Mouse (Mus musculus) kidney, postnatal 25 days (tissue): ENCODE measurements around the gene Trim8.

Experiments used
- DNase-seq, 2 experiments: peaks; one replicate each; pipeline ENCODE4 v3.0.0; 2021; ENCODE audit warnings: mixed read lengths in 2 of 2

Trim8 gene

DNA sequence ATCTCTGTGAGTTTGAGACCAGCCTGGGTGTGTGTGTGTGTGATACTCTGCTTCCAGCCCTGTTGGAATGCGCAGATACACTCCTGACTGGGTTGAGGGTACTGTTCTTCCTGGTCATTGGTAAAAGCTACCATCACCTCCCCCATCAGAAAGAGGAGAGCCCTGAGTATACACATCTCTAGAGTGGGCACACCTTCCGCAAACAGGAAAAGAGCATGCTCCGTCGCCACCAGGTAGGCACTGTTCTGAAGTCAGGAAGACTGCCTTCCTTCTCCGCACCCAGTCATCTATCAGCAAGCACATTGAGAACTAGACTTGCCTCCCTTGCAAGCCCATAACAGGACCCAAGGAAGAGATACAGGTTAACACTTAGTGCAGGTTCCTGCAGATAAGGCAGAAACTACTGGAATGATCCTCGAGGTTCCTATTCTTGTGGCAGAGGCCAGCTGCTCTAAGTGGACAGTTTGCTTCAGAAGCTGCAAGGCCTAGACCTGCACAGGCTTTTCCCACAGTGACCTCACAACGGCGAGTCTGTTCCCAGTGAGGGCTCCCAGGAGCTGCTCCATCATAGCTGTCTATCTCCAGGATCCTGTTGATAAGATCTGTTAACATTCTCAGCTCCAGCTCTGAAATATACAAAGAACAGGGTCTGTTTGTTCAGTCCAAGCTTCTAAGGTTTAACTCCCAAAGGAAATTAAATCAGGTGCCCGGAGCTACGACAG is 20.7 kb upstream of the Trim8 start:
- DNase-seq, result no peak

- no peak for DNase-seq
Observed at GRCm38 (mm10) chr19:46481352-46481751, 20.1 kb upstream of the Trim8 start.

- DNase-seq, result peak in 1 of 2 experiments; percentile 45
Observed at GRCm38 (mm10) chr19:46481756-46482155, 19.7 kb upstream of the Trim8 start.

DNA sequence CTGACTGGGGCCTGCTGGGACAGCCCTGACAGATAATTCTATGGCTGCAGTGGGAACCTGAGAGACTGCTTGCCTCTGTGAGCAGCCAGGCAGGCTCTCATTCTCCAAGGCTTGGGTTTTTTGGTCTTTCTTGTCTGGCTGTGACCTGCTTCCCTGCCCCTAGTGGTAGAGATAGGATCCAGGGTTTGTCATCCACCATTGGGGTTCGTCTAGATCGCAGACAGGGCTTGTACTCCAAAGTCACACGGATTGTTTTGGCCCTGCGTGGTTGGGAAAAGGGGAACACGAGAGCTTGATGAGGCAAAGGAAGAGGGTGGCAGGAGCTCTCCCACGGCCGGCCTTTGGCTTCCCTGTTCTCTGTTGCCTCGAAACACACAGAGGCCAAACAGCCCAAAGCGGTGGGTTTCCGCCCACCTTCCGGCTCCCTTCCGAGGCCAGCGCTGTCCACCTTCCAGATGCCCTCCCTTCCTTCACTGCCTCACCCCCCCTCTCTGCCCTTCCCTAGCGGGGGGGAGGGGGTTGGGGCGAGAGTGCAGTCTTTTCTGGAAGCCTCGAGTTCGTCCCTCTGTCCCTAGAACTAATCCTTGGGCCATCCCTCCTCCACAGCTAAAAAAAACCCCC is 18.5 kb upstream of the Trim8 start:
- DNase-seq, result peak in 1 of 2 experiments; percentile 61

DNA sequence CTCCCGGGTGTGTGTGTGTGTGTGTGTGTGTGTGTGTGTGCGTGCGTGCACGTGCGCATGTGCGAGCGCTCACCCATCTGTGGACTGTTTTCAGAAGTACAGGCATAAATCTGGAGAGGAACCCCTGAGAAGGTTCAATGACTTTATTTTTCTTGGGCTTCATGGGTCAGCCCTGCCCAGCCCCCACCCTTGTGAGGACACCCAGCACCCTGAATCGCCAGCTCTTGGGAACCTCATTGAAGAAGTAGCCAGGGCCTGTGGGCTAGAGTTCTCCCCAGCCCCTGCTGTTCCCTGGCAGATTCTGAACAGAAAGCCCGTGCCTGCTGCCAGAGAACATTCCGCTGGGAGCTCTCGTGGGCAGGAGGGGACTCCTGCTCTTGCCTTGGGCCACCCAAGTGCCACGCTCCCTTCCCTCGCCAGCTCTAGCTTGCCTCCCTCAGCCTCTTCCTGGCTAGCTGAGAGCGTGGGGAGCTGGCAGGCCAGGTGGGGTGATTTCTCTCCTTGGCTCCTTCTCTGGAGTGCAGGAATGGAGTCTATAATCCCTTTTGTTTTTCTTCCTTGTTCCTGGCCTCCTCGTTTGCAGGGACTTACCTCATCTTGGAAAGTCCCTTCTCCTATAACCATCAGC is 17.7 kb upstream of the Trim8 start:
- peak; percentile 63 to 76 for DNase-seq

GRCm38 (mm10) chr19:46484518-46484917 is 17.0 kb upstream of the Trim8 start:
- DNase-seq, result peak; percentile 90 to 95

GRCm38 (mm10) chr19:46485847-46486246 is 15.7 kb upstream of the Trim8 start:
- peak in 1 of 2 experiments; percentile 48 for DNase-seq

GRCm38 (mm10) chr19:46486709-46487108 is 14.8 kb upstream of the Trim8 start:
- DNase-seq, result peak in 1 of 2 experiments; percentile 37

DNA sequence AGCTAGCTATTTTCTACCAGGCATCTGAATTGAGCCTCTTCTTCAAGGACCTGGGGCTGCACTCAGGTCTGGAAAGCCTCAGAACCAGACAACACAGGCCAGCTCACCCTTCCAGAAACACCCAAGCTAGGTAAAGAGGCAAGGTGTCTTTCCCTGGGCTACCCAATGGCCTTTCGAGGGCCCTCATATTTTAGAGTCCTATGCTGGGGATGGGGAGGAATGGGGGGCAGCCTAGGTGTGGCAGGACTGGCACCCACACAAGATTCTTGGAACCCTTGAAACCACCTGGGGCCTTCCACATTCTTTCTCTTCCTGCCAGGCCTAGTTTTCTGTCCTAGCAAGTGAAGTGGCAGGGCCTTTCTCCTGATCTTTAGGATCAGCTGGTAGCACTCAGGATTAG is 12.1 kb upstream of the Trim8 start:
- no peak for DNase-seq

- DNase-seq, result peak; percentile 59 to 78
Observed at GRCm38 (mm10) chr19:46490634-46491033, 10.9 kb upstream of the Trim8 start.

DNA sequence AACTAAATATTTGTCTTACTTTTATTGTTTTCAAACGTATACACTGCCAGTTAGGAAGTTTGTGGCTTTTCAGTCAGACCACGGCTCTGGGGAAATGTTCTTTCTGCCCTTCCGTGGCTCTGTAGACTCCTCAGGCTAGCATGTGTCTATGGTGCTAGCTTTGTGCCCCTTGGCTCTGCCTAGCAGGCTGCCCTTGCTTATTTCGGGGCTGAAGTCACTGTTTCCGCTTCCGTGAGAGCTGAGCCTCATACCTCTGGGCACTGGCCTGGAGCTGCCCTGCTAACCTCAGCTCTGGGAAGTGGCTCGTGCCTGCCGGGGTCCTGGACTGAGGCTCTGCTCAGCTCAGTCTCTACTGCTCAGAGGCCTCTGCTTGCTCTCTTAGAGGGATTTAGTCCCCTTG is 6.4 kb upstream of the Trim8 start:
- DNase-seq, result peak in 1 of 2 experiments; percentile 43

GRCm38 (mm10) chr19:46497230-46497629 is 4.3 kb upstream of the Trim8 start:
- DNase-seq, result no peak

DNA sequence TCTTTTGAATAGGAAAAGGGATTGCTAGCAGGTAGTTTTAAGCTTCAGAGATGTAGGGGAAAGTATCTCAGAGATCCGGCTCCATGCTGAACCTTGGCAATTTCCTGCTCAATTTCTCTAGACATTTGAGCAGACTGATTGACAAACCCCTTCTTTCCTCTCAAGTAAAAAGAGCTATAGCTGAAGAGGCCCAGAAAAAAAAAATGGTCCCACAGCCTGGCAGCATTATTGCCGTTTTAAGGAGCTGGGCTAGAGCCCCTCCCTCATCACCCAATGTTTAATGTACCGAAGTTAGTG is 2.0 kb upstream of the Trim8 start:
- DNase-seq, result no peak

DNA sequence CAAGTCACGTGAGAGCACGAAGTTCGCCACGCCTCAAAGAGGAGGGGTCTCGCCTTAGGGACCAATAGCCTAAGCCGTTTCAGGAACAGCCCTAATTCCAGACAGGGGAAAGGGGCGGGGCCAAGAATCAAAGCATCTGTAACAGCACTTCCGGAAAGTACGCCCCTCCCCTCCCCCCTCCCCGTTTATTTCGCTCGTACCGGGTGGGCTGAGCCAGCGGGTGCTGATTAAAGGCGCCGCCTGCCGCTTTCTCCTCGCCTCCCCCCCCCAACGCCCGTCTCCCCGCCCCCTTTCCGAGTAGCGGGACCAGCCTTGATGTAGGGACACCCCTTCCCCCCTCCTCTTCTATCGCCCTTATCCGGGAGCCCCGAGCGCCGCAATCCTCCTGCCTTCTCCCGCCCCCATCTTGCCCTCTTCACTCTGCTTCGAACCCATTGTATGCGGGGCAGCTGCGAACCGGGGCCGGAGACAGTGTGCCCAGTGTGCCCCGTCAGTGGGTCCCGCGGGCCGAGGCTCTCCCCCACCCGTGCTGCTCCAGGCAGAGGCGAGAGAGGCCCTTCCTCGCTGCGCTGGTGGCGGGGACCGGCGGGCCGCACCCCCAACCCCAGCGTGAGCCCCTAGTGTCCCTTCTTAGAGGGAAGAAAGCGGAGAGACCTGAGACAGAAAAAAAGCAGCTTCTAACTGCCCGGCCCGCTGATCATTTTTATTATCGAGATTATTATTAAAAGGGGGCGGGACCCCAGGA is 1.5 kb upstream of the Trim8 start:
- DNase-seq, result peak; percentile 99 to 100

DNA sequence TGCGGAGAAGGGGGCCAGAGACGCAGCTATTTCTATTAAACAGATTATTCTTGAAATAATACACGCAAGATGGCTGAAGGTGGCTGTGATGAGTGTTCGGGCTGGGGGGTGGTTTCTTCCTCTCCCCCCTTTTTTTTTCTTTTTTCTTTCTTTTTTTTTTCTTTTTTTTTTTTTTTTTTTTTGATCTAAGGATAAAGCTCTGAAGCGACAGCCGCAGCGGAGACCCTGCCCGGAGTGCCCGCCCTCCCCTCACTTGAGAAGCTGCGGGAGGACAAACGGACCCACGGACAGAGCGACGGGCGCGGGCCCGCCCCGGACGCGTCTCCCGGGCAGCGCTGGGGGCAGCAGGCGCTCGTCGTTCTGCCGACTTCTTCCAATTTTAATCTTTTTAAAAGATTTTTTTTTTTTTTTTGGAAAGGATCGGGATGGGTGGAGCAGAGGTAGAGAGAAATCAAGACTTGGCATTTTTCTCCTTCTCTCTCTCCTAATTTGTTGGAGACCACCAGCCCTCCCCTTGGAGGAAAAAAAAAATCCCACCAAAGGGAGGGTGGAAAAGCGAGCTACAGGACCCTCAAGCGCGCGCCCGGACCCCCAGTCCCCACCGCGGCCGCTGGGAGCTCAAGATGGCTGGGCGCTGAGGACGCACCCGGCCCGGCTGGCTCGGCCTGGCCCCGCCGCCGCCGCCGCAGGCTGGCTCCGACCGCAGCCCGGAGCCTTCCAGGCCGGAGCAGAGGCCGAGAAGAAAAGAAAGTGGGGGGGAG is 741 bp upstream of the Trim8 start:
- peak in 1 of 2 experiments; percentile 86 for DNase-seq

GRCm38 (mm10) chr19:46502069-46502455 is 560 bp downstream of the Trim8 start:
- DNase-seq, result peak; percentile 78 to 91

DNA sequence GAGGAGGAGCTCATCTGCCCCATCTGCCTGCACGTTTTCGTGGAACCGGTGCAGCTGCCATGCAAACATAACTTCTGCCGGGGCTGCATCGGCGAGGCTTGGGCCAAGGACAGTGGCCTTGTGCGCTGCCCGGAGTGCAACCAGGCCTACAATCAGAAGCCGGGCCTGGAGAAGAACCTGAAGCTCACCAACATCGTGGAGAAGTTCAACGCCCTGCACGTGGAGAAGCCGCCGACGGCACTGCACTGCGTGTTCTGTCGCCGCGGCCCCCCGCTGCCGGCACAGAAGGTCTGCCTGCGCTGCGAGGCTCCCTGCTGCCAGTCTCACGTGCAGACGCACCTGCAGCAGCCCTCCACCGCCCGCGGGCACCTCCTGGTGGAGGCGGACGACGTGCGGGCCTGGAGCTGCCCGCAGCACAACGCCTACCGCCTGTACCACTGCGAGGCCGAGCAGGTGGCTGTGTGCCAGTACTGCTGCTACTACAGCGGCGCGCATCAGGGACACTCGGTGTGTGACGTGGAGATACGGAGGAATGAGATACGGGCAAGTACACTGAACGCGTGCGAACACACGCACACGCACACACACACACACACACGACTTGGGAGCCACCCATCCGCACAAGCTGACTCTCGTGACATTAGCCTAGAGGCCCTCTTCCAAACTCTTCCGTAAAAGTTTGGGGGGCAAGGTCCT is 1.1 kb downstream of the Trim8 start:
- DNase-seq, result peak; percentile 87 to 94

DNA sequence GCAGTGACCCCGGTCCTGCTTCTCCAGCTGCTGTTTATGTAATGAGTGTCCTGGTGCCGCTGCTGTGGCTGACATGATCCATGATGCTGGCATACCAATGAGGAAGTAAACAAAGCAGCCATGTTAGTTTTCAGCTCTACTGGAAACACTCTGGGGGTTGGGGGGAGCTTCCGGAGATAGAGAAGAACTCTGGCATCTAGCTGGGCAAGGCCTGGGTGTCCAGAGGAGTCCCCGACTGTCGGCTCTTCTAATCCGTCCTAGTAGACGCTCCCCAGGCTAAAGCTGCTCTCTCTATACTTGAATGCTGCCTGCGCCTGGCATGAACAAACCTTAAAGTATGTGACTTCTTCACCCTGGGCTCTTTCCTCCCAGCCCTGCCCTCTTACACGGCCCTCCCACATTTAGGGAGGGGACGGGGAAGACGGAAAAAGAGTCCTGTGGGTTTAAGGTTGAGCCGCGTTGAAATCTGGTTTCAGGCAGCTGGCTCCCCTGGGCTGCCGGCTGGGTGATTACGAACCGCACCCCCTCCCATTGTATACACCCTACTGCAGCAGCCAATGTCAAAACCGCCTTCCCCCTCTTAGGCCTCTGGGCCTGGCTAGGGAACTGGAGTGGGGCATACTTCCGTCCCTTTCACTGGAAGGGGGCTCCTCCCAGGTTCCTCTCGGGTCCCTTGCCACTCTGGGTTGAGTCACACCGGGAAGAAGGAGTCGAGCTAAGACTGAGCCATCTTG is 2.0 kb downstream of the Trim8 start:
- peak; percentile 85 to 94 for DNase-seq

GRCm38 (mm10) chr19:46504085-46504552 is 2.6 kb downstream of the Trim8 start:
- DNase-seq, result peak; percentile 63 to 81

DNA sequence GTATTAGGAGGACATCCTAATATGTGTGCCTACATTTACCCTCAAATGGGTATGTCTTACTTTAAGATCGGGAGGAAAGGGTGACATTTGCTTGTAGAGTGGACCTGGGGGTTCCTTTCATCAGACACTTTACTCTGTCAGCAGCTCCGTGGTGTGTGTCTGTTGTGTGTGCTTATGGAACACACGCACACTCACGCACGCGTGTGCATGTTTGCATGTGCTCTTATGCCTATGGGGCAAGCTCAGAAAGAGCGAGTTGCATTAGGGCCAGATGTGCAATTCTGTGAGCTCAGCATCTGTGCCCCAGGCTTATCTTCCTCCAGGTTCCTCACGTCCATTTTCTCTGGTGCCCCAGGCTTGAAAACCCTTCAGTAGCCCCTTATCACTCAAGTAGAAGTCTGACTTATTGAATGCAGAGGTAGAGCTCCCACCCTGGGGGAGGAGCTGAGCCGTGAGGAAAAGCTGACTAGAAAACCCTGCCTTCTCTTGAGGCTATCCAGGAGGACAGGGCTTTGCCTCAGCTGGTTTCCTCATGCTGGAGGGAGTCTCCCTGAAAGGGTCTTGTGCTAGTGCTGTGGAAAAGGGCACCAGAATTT is 3.4 kb downstream of the Trim8 start:
- DNase-seq, result peak in 1 of 2 experiments; percentile 55
